Mouse (Mus musculus): ENCODE measurements around the gene Chrna10.

The Chrna10 gene

GRCm38 (mm10) chr7:102116579-102117331, at the start of gene Chrna10:
Chrna10 (minus strand) TSS chr7:102116828.
- DNase-seq (ENCODE audit: low read depth): no peak

DNA sequence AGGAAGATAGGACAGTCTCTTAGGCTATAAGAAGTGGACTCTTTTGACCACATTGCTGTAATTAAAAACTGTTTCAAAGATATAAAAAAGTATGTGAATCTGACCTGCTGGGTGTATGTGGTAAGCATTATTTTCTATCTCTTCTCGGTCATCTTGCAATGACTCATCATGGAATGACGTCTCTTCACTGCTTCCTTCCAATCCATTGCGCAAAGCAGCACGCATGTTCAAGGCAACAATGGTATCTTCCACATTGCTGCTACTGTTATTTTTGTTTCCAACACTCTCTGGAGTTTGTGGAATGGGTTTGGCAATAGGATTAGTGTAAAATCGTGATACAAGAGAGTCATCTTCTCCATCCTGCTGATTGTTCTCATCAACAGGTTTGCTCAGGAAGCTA, 37.1 kb upstream of the Chrna10 start:
- DNase-seq (ENCODE audit: low read depth): no peak

GRCm38 (mm10) chr7:102137898-102138297, 21.3 kb upstream of the Chrna10 start:
- no peak for DNase-seq (ENCODE audit: low read depth)

- peak; percentile 68 for DNase-seq (ENCODE audit: low read depth)
Observed at GRCm38 (mm10) chr7:102137464-102137863, 20.8 kb upstream of the Chrna10 start.

- no peak for DNase-seq (ENCODE audit: low read depth)
Observed at GRCm38 (mm10) chr7:102132395-102132794, 15.8 kb upstream of the Chrna10 start.

DNA sequence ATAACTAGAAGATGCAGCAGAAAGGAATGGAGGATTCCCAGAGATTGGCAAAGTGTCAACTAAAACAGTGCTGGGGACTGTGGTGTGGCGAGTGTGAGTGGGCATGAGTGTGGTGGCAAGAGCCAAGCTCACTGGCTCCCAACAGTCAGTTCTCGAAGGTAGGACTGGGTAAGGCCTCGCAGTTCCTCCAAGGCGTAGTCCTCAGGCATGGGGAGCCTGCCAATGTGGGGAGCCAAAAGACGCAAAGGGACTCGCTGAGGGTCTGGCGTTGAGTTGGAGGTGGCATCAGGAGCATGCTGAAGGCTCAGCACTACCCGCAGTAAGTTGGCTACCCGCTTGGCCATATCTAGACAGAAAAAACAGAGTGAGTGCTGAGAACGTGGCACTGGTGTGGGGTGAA, 3.7 kb upstream of the Chrna10 start:
- DNase-seq (ENCODE audit: low read depth): no peak

GRCm38 (mm10) chr7:102117382-102117781, 754 bp upstream of the Chrna10 start:
- DNase-seq (ENCODE audit: low read depth): no peak

DNA sequence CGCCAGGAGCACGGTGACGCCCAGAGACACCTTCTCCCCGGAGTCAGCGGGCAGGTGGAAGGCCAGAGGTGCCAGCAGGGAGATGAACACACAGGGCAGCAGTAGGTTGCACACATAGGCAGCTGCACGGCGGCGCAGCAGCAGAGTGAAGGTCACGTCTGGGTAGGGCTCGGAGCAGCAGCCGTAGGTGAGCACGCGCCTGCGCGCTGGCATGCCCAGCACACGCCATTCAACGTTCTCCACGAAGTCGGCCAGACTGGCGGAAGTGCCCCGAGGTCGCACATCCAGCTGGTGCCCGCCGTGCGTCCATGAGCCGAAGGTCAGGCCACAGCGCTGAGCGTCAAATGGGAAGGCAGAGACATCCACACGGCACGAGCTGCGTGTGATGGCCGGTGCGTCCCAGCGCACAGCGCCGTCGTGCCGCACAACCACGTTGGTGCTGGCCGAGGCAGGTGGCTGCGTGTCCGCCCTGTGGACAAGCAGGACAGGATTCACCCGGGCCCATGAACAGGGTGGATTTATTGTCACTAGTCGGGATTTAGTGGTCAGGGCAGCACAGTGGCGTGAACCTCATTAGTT, 3.4 kb downstream of the Chrna10 start:
- no peak for DNase-seq (ENCODE audit: low read depth)

DNA sequence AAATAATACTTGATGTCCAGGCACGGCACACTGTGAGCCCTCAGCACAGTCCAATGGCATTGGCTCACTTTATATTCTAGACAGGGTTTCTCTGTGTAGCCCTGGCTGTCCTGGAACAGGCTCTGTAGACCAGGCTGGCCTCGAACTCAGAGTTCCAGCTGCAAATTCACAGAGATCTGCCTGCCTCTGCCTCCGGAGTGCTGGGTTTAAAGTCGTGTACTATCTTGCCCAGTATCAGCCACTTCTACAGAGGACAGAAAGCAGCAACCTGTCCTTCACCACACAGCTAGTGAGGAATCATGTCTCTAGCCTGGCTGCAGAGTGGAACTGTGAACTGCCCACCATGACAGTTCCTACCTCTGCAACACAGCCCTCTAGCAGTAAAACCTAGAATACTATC, 6.9 kb downstream of the Chrna10 start:
- no peak for DNase-seq (ENCODE audit: low read depth)

- DNase-seq (ENCODE audit: low read depth): no peak
Observed at GRCm38 (mm10) chr7:102109171-102109570, 7.5 kb downstream of the Chrna10 start, which contains the start of gene Art5. Art5 (minus strand) TSS chr7:102109489.

DNA sequence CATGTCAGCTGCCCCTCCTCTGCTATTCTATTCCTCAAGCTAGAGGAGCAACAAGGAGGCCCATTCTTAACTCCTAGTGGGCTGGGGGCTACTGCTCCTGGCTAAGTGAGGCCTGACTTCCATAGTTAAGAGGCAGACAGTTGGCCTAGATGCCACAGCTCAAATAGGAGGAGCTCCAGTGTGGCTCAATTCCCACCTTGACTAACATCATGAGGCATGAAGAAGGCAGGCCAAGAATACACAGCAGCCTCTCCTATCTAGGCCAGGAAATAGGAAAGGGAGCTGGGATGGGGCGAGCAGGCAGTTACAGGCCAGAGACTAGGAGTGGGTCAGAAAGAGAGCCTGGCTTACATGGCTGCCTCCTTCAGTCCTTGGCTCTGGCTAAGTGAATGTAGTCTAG, 8.4 kb downstream of the Chrna10 start:
- DNase-seq (ENCODE audit: low read depth): no peak

GRCm38 (mm10) chr7:102106700-102107141, 9.9 kb downstream of the Chrna10 start:
- DNase-seq (ENCODE audit: low read depth): no peak

DNA sequence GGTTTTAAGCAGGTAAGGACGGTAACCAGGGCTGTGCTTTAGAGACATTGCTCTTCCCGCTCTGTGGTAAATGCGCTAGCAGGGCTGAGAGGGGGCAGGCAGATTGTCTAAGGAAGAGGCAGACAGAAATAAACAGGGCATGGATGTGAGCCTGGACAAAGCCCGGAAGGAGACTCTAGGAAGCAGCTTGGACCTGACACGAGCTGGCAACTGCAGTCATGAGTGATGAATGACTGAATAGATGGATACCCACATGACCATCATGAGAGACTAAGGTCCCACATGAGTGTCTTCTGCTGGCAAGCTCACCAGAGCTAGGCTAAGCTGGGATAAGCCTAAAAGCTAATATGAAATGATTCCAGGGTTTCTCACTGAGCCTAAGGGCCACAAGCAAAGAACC, 12.5 kb downstream of the Chrna10 start:
- no peak for DNase-seq (ENCODE audit: low read depth)

DNA sequence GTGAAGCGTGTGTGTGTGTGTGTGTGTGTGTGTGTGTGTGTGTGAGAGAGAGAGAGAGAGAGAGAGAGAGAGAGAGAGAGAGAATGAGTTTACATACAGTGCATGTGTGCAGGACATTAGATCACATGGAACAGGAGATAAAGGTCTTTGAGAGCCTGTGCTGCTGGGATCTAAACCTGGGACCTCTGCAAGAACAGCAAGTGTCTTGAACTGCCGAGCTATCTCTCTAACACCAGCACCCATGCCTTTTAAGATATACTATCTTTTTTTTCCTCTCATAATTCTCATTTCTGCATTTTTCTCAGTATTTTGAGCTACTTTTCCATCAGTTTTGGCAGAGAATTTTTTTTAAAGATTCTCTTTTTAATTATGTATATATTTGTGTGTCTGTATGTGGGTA, 13.1 kb downstream of the Chrna10 start:
- DNase-seq (ENCODE audit: low read depth): no peak

- no peak for DNase-seq (ENCODE audit: low read depth)
Observed at GRCm38 (mm10) chr7:102102696-102103095, 13.9 kb downstream of the Chrna10 start.

GRCm38 (mm10) chr7:102102241-102102640, 14.4 kb downstream of the Chrna10 start:
- DNase-seq (ENCODE audit: low read depth): no peak

DNA sequence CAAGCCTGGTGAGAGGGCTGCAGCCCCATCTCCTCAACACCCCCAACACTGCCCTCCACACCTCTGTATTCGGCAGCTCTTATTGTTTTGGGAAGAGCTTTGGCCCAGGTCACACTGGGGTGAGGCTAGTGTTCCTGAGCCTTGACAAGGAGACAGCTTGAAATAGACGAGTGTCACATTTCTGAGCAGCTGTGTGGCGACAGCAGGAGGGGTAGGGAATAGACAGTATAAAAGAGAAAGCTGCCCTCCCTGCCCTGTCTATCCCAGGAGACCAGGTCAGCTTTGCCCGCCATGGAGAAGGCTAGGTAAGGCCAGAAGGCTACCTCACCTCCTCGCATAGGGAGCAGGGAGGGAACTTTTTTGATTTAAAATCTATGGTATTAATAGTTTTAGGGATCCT, 15.1 kb downstream of the Chrna10 start, which contains the start of gene Art1:
Art1 (plus strand) TSS at position 257 of the 400 bp plus-strand sequence.
- DNase-seq (ENCODE audit: low read depth): no peak

DNA sequence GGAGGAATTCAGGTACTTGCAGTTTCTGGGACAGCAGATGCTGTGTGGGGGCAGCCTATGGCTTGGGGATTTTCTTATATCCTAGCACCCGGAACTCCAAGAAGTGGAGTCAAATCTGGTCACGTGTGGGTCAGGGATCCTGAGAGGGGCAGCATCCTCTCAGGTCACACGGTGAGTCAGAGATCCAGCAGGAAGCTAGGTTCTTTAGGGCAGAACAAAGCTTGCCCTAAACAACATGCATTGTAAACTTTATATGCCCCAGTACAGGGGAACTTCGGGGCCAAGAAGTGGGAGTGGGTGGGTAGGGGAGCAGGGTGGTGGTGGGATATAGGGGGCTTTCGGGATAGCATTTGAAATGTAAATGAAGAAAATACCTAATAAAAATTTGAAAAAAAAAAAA, 15.8 kb downstream of the Chrna10 start:
- no peak for DNase-seq (ENCODE audit: low read depth)

DNA sequence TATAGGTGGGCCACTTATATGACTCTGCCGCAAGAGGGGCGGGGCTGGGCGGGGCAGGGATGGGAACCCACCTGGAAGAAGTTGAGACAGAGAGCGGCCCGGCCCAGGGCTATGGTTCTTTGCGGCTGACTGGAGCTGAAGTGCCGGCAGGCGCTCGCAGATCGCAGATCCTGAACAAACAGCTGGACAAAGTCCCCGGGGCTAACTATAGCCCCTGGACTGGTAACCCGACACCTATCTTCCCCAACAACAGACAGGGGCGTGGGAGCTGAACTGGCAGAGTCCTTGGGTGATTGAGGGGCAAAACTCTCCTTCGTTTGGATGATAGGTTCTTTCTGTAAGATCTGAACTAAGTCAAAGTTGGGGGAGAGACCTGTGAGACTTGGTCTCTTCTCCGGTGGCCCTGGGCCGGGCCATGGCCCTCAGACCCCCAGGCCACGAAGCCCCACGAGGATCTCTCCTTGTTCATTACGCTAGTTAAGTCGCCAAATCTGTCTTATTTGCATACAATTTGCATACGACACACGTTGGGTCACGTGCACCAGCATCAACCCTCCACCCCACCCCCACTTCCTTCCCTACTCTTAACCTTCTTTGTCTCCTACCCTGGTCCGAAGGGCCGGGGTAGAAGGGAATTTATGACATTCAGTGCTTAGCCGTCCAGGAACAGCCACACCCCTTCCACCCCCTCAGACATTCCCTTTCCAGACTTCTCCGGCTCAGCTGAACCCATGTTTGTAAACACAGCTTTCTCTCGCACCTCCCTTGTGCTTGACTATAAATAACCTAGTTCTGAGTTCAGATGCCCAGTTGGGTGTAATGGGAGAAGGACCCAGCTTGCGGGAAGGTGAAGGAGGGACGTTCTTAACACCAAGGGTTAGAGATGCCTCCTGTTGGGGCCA, 16.6 kb downstream of the Chrna10 start:
- peak; percentile 82 for DNase-seq (ENCODE audit: low read depth)

GRCm38 (mm10) chr7:102087336-102087735, 29.3 kb downstream of the Chrna10 start:
- no peak for DNase-seq (ENCODE audit: low read depth)

GRCm38 (mm10) chr7:102084041-102084696, 32.5 kb downstream of the Chrna10 start:
- DNase-seq (ENCODE audit: low read depth): no peak

DNA sequence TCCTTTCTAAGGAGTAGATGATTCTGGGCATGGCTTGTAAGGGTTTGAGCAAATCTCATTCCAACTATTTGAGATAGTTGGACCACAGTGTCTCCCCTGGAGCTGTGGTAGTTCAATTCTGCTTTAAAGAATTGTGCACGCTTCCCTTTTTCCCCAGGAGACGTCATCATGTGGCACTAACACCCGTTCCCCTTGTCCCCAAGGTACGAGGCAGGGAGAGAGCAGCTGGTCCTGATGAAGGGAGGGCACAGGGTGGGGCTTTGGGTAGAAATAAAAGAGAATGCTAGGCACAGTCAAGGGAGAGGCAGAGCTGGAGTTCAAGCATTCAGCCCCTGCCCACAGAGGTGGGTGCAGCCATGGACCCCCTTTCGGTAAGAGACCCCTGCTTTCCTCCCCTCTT, 33.8 kb downstream of the Chrna10 start, which contains the start of gene Trpc2:
Trpc2 (plus strand) TSS at position 301 of the 400 bp plus-strand sequence.
- DNase-seq (ENCODE audit: low read depth): no peak
